Mouse (Mus musculus) T-cell, adult 66 days (primary cell): ENCODE results near the gene Pacsin1. TPM values are rescaled to one million over a fixed set of nuclear protein-coding genes. Genes with fewer than 3 reads are reported as not detected.

Source experiments
- total RNA-seq, 2 experiments: library from RNA; stranded (reverse); gene quantifications; 3 replicates in 1 of 2; 4 replicates in 1 of 2; pipeline ENCODE4 v1.2.4; 2023

Pacsin1 gene
- 10 to 100 TPM; 41.0 to 46.9 TPM for total RNA-seq

GRCm38 (mm10) chr17:27655089-27656010 is at the start of gene Pacsin1:
Gene Pacsin1, plus strand, starts transcription at chr17:27655509.

DNA sequence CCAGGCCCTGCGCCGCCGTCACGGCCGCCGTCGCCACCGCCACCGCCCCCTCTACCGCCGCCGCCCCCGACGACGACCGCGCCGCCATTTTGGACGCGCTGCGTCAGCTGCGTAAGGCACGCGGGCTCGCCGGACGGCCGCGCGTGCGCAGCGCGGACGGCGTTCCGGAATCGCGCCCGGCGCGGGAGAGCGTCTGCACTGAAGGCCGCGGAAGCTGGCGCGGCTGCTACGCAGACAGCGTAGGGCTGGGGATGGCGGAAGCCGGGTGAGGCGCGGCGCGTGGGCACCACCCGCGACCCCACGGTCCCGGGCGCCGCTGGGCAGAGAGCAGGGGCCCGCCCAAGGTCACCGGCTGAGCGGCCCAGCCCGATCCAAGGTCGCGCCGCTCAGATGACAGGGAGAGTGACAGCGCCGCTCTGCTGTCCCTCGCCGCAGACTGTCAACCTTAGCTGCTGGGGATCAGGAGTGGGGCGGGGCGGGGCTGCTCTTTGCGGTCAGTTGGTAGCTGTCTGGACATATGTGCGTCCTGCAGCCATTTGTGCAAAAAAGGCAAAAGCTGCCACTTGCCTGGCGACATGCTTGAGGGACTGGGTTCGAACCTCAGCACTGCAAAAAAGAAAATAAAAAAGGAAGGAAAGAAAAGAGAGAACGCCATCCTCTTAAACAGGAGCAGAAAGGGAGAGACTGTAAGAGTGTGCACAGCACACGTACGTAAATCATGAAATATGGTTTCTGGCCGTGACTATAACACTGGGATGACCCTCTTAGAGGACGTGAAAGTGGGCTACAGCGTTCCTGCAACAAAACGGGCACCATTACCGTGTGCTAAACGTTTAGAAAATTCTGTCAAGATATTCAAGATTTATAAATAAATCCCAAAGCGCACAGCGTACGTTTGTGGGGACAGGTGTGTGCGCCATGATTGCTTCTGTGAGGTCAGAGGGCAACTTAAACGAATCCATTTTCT is 31.7 kb upstream of the Pacsin1 start, which contains the start of gene Nudt3:
TSS of gene Nudt3 (minus strand) at position 136 of the 967 bp plus-strand sequence.

DNA sequence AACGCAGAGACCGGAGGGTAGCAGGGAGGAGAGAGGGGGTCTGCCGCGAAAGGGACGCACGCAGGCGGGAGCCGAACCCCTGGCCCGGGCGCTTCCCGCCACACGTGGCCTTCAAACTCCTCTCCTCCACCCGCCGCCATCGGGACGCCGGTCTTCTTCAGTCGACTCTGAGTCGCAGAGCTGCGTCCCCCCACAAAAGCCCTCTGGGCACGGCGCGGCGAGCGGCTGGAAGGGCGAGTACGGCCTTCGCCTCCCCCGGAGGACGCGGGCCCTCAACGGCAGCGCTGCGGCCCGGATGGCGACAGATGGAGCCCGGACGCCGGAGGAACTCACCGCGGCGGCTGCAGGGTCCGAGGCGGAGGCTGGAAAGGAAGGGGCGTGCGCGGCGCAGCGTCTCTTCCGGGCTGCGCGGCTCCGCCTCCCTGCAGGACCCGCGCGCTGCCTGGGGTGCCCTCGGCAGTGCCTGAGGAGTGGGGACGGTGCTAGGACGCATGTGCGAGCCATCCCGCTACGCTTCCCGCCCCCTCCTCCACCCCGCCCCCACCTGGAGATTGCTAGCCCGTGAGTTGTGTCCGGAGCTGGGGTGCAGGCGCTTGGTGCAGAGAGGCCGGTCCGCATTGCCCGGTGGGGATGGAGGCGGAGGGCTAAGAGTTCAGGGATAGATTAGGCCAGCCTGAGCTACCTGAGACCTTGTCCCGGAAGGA is 20.3 kb upstream of the Pacsin1 start, which contains the start of gene RPS10-NUDT3:
TSS of gene RPS10-NUDT3 (minus strand) at position 352 of the 704 bp plus-strand sequence.

DNA sequence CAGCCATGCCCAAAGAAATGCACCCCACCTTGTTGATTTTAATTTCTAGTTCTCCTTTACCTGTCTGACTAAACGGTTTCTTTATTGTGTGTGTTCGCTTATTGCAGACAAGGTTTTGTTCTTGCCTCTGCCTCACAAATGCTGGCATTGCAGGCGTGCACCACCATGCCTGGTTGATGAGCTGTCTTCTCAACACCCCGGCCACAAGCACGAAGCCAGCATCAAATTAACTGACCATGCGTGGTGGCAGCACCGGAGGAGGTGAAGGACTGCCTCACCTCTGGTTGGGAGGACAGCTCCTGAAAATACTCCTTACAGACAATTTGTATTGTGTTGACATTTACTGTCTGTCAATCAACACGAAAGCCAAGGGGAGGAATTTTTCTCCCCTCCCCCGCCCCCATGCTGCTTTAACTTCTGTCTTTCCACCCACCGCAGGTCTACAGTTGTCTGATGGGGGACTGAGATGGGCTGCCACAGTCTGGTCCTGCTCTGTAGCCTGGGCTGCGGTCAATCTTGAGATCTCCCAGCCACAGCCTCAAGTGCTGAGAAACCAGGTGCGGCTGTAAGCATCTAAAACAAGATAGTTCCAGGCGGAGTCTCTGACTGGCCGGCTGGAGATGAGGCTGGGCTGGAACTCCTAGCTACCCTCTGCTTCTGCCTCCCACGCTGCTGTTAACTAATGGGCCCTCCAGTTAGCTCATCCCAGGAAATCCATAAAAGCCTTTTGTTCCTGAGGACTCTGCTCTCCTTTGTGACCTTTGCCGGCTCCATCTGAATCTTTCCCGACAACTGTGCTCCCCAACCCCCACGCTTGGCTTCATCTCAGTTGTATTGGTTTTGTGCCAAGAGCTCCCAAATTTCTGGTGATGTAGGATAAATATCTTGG is 18.9 kb upstream of the Pacsin1 start, which contains the start of gene Rps10:
TSS of gene Rps10 (minus strand) at position 538 of the 889 bp plus-strand sequence.

DNA sequence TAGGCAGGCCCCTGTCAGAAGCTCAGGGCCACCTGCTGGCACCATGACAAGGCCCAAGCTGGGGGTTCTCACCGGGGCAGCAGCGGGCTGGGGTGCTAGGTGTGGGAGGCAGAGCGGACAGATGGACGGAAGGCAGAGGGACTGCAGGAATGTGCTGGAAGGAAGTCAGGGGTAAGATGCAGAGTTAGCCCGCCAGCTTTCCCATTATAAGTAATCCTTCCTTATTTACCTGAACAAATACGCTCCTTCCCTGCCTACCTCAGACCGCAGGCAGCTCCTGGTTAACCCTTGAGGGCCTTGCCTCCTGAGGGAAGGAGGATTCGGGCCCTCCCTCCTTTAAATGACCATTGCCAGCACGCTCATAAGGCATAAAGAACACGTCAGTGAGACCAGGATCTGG is 73.5 kb downstream of the Pacsin1 start, which contains the start of gene Spdef:
TSS of gene Spdef (minus strand) at position 186 of the 400 bp plus-strand sequence.

Other genes with a start within 250 kb of the Pacsin1 start
- gene Grm4, start 134.1 kb upstream of the Pacsin1 start, total RNA-seq = under 1 TPM; 0.17 to 0.18 TPM
- 10 to 100 TPM; 59.4 to 66.9 TPM for gene Hmga1, start 99.0 kb upstream of the Pacsin1 start, total RNA-seq
- 10 to 100 TPM; 54.7 to 68.2 TPM for gene AI413582, start 89.8 kb upstream of the Pacsin1 start, total RNA-seq
- gene Nudt3, start 32.0 kb upstream of the Pacsin1 start, total RNA-seq = 100 to 1,000 TPM; 106 to 121 TPM
- gene RPS10-NUDT3, start 20.3 kb upstream of the Pacsin1 start, total RNA-seq = not detected
- 1,000 to 10,000 TPM; 2,987 to 3,088 TPM for gene Rps10, start 18.8 kb upstream of the Pacsin1 start, total RNA-seq
- under 1 TPM in 1 of 2 experiments, not detected in 1; 0.44 TPM for gene Spdef, start 73.4 kb downstream of the Pacsin1 start, total RNA-seq
- gene D17Wsu92e, start 165.1 kb downstream of the Pacsin1 start, total RNA-seq = 10 to 100 TPM; 86.4 to 87.0 TPM
- gene Snrpc, start 182.6 kb downstream of the Pacsin1 start, total RNA-seq = 10 to 100 TPM; 76.2 to 89.3 TPM
- 1 to 10 TPM; 4.3 to 4.4 TPM for gene Uhrf1bp1, start 200.9 kb downstream of the Pacsin1 start, total RNA-seq